Mouse (Mus musculus) bone marrow, adult 2 months (tissue): ENCODE results near the gene Celsr1.

ENCODE experiments used
- CTCF ChIP-seq: fragments of 200-500 bp; IDR thresholded peaks from 2 replicates; pipeline ENCODE4 v1.5.1; 2011; ENCODE audit warnings: low read length, control low read depth; ENCODE audit not compliant: control insufficient read depth, insufficient read depth
- POLR2A ChIP-seq: fragments of 200-500 bp; IDR thresholded peaks from 2 replicates; pipeline ENCODE4 v1.6.1; 2011; ENCODE audit warnings: low read depth, mild to moderate bottlenecking, control low read depth, low read length, borderline replicate concordance; ENCODE audit not compliant: control insufficient read depth

DNA sequence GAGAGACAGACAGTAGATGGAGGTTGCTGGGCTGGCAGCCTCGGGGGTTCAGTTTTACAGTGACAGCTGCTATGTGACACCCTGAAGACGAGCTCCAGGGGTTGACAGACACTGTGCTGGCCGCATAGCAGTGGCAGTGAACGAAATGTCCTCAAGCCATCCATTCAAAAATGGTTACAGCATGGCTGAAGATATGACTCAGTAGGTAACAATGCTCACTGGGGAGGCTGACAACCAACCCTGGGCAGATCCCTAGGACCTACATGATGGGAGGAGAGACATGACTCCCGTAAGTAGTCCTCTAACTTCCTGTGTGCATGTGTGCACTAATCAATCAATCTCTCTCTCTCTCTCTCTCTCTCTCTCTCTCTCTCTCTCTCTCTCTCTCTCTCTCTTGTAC, 45.7 kb downstream of the Celsr1 start:
- TF ChIP-seq CTCF (no peak), POLR2A (no peak)
